Mouse (Mus musculus) erythroblast, embryonic 14.5 days (primary cell): ENCODE data around the gene 2010300C02Rik. TPM values are rescaled to one million over a fixed set of nuclear protein-coding genes. Genes with fewer than 3 reads are reported as not detected.
"Not testable (repeated sequence)": the region's sequence is repeated elsewhere in the genome, so short reads cannot be mapped to it uniquely, and the experiment has no call there.

Source experiments
- H3K27me3 ChIP-seq: 2 replicates; pipeline ENCODE4 v1.6.1; 2012; ENCODE audit warnings: inconsistent platforms; ENCODE audit not compliant: control insufficient read depth
- H3K36me3 ChIP-seq: 2 replicates; pipeline ENCODE4 v1.6.1; 2012; ENCODE audit warnings: mild to moderate bottlenecking, inconsistent platforms; ENCODE audit not compliant: control insufficient read depth
- H3K4me1 ChIP-seq: 2 replicates; pipeline ENCODE4 v1.6.1; 2012; ENCODE audit warnings: inconsistent platforms; ENCODE audit not compliant: control insufficient read depth
- H3K4me3 ChIP-seq: replicated peaks from 2 replicates; pipeline ENCODE3; 2012; ENCODE audit warnings: moderate library complexity, mild to moderate bottlenecking, inconsistent platforms
- H3K9me3 ChIP-seq: 2 replicates; pipeline ENCODE4 v1.6.1; 2012; ENCODE audit warnings: low read length, inconsistent platforms, mixed read lengths; ENCODE audit not compliant: control insufficient read depth
- GATA1 ChIP-seq: IDR thresholded peaks from 2 replicates; pipeline ENCODE4 v1.6.1; 2012; ENCODE audit warnings: low read length, inconsistent platforms, mixed read lengths
- TAL1 ChIP-seq: IDR thresholded peaks from 3 replicates; pipeline ENCODE4 v1.6.1; 2012; ENCODE audit warnings: low read length, inconsistent platforms, mixed read lengths
- polyA plus RNA-seq: library from polyadenylated mRNA; stranded (reverse); fragments of >175 nt; gene quantifications from 2 replicates; pipeline ENCODE4 v1.2.3, GENCODE M21; 2012

2010300C02Rik gene
- polyA plus RNA-seq, 1 experiment, result 0.08 TPM

GRCm38 (mm10) chr1:37603206-37603605, 116.7 kb downstream of the 2010300C02Rik start:
- H3K9me3 ChIP-seq, result no peaks in the 10 kb centered on the region
- no peak overlapping the region for H3K4me3 ChIP-seq
- no peaks in the 10 kb centered on the region for H3K4me1 ChIP-seq
- no peak for TF ChIP-seq TAL1
- no peak for TF ChIP-seq GATA1
- H3K36me3 ChIP-seq, result no peaks in the 10 kb centered on the region
- no peaks in the 10 kb centered on the region for H3K27me3 ChIP-seq

DNA sequence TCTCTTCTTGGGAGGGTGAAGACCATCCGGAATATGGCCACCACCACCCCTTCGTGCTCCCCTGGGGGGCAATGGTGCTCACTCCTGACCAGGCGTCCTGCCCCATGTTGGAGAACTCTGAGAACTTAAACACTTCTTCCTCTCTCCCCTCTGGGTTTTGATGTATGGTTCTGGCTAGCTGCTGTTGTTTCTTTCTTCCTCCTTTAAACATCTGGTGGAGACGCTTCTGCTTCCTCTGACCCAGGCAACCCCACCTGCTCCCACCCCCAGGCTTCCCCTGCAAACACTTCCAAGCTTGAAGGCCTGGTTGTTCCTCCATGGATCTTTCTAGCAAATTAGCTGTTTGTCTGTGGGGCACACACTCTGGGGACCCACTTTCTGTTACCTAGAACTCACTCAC, 117.6 kb downstream of the 2010300C02Rik start:
- no peaks in the 10 kb centered on the region for H3K36me3 ChIP-seq
- TF ChIP-seq TAL1, result no peak
- no peak for TF ChIP-seq GATA1
- no peaks in the 10 kb centered on the region for H3K27me3 ChIP-seq
- H3K4me3 ChIP-seq, result no peak overlapping the region
- no peaks in the 10 kb centered on the region for H3K4me1 ChIP-seq
- no peaks in the 10 kb centered on the region for H3K9me3 ChIP-seq

DNA sequence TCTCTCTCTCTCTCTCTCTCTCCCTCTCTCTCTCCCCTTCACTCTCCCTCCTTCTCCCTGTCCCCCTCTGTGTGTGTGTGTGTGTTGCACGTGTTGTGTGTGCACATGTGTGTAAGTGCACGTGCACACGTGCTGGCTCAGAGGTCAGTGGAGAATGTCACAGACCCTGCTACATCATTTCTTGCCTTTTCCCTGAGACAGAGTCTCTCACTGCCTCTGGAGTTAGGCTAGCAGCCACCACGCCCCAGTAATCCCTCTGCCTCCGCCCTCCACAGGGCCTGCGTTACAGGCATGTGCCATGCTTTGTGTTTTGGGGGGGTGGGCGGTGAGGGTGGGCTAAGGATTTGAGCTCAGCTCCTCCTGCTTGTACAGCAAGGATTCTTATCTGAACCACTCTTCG, 118.4 kb downstream of the 2010300C02Rik start:
- H3K4me3 ChIP-seq, result no peak overlapping the region
- TF ChIP-seq TAL1 (no peak), GATA1 (no peak)
- H3K36me3 ChIP-seq, result no peaks in the 10 kb centered on the region
- no peaks in the 10 kb centered on the region for H3K27me3 ChIP-seq
- H3K4me1 ChIP-seq, result no peaks in the 10 kb centered on the region
- no peaks in the 10 kb centered on the region for H3K9me3 ChIP-seq

DNA sequence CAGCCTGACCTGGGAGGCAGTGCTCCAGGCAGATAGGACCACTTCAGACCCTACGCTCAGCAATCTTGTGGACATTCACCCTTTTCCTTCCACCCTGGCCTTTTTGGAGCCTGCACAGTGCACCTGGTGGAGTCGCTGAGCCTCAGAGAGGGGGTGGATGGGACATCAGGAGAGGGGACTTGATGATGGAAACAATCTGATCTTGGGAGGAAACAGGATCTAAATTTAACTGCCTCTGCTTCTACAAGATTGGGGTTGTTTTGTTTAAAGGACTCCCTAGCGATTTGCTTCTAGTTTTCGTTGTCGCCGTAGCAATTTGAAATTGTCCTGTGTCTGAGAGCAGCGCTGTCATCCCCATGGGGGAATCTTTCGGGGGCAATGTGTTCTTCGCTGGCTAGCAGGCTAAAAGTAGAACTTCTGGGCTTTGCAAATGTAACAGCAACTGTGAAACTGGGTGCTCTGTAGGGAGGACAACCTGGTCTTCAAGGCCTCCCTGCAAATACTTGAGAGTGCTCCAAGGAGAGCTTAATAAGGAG, 119.2 kb downstream of the 2010300C02Rik start:
- no peaks in the 10 kb centered on the region for H3K9me3 ChIP-seq
- no peak for TF ChIP-seq TAL1
- no peak for TF ChIP-seq GATA1
- H3K4me3 ChIP-seq, result no peak overlapping the region
- H3K4me1 ChIP-seq, result no peaks in the 10 kb centered on the region
- H3K36me3 ChIP-seq, result no peaks in the 10 kb centered on the region
- no peaks in the 10 kb centered on the region for H3K27me3 ChIP-seq

DNA sequence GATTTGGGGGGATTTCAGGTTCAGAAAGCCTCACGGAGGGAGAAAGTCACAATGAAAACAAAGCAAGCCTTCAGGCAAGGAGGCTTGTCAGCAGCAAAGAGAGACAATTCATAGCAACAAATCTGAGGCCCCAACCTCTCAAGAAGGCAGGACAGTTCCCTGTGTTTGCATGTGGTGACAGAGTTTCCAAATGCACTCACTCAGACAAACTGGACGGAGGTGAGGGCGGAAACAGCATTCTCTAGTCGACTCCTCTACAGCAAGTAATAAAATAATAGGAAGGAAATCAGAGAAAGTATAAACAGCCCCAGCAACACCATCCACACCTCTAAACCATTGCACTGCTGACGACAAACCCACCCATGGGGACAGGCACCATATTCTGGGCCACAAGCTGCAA, 120.9 kb downstream of the 2010300C02Rik start:
- Histone ChIP-seq H3K4me3 (no peak overlapping the region), H3K9me3 (no peaks in the 10 kb centered on the region), H3K4me1 (no peaks in the 10 kb centered on the region), H3K27me3 (no peaks in the 10 kb centered on the region), H3K36me3 (no peaks in the 10 kb centered on the region)
- TF ChIP-seq GATA1 (no peak), TAL1 (no peak)

DNA sequence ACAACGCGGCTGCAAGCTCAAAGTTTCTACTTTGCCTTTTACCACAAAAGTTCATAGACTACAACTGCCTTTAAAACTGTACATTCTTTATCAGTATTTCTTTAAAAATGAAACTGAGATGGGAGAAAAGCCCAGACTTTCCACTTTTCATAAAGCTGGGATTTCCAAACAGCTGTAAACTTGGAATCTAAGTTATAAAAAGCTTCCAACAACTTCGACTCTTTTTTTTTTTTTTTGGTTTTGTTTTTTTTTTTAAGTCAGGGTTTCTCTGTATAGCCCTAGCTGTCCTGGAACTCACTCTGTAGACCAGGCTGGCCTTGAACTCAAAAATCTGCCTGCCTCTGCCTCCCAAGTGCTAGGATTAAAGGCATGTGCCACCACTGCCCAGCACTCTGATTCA, 125.1 kb downstream of the 2010300C02Rik start:
- not testable (repeated sequence) for H3K27me3 ChIP-seq, H3K4me3 ChIP-seq, H3K4me1 ChIP-seq, H3K9me3 ChIP-seq, H3K36me3 ChIP-seq

GRCm38 (mm10) chr1:37585809-37586480, 133.9 kb downstream of the 2010300C02Rik start:
- Histone ChIP-seq H3K36me3 (no peaks in the 10 kb centered on the region), H3K4me3 (no peak overlapping the region)

DNA sequence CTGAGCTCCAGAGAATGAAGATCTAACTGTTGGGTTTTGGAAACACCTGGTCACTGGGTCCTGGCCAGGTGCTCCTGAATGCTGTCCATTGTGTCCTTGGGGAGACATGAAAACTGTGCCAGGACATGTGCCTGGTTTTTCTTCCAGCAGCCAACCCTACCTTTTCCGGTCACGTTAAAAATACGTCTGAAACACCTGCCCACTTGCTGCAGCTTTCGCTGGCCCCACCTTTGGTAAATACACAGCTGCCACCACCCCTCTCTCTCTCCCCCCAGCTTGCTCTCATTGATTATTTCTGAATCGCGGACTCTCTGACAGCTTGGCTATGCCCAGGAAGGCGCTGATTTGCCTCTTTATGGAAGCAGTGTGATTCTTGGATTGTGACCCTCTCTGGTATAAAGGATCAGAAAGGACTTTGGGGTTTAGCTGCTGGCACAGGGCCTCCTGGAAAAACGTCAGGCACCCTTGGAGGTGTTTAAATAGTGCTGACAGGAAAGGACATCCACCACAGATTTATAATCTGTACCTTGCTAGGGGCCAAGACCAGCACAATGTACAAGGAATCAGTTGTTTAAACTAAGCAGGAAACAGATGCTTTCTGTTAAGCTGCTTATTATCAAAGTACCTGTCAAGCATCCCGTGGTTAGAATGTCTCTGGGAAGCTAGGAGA, 136.0 kb downstream of the 2010300C02Rik start:
- H3K4me1 ChIP-seq, result peaks cover 3% of the 10 kb centered on the region
- no peaks in the 10 kb centered on the region for H3K9me3 ChIP-seq
- H3K36me3 ChIP-seq, result no peaks in the 10 kb centered on the region
- H3K27me3 ChIP-seq, result no peaks in the 10 kb centered on the region
- TF ChIP-seq GATA1 (no peak), TAL1 (no peak)
- no peak overlapping the region for H3K4me3 ChIP-seq

More at GRCm38 (mm10) chr1:37585809-37586480, 133.9 kb downstream of the 2010300C02Rik start:
- Histone ChIP-seq H3K9me3 (no peaks in the 10 kb centered on the region), H3K27me3 (no peaks in the 10 kb centered on the region), H3K4me1 (peaks cover 3% of the 10 kb centered on the region)
- TF ChIP-seq GATA1 (no peak), TAL1 (no peak)

DNA sequence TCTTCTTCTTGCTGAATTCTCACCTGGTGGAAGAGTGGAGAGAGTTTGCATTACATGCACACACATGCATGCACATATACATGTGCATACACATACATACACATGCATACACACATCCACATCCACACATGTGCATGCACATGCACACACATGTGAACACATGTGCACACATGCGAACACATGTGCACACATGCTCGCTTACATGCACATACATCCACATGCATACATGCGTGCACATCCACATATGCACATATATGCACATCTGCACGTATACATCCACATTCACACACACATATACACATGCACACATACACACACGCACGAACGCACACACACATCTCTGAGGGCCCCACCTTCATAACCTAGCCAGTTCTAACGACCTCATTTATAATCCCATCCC, 136.7 kb downstream of the 2010300C02Rik start:
- peaks cover 3% of the 10 kb centered on the region for H3K4me1 ChIP-seq
- no peaks in the 10 kb centered on the region for H3K36me3 ChIP-seq
- TF ChIP-seq TAL1 (no peak), GATA1 (no peak)
- H3K4me3 ChIP-seq, result no peak overlapping the region
- H3K9me3 ChIP-seq, result no peaks in the 10 kb centered on the region
- H3K27me3 ChIP-seq, result no peaks in the 10 kb centered on the region
